Mouse (Mus musculus): Measurements from ENCODE around the gene Lpin3. TPM values are rescaled to one million over a fixed set of nuclear protein-coding genes. Genes with fewer than 3 reads are reported as not detected.

Lpin3 gene
- polyA plus RNA-seq (2017; shearing (Covaris generic)) = 1.8 TPM

GRCm38 (mm10) chr2:160880453-160881195 lies at the start of gene Lpin3:
Gene Lpin3 (plus strand): TSS chr2:160880670.

GRCm38 (mm10) chr2:160872890-160873382 lies 7.5 kb upstream of the Lpin3 start, which contains the start of gene Zhx3:
Gene Zhx3 (minus strand): TSS chr2:160872998.

GRCm38 (mm10) chr2:160912231-160912671 lies 31.8 kb downstream of the Lpin3 start, which contains the start of gene Emilin3:
Gene Emilin3 (minus strand): TSS chr2:160912328.

Other genes with a start within 250 kb of the Lpin3 start
- 49.2 TPM for gene Top1, start 234.8 kb upstream of the Lpin3 start, polyA plus RNA-seq (2017; shearing (Covaris generic))
- 38.9 TPM for gene Plcg1, start 149.4 kb upstream of the Lpin3 start, polyA plus RNA-seq (2017; shearing (Covaris generic))
- 4.6 TPM for gene Zhx3, start 7.7 kb upstream of the Lpin3 start, polyA plus RNA-seq (2017; shearing (Covaris generic))
- gene Emilin3, start 31.7 kb downstream of the Lpin3 start, polyA plus RNA-seq (2017; shearing (Covaris generic)) = not detected
- 70.5 TPM for gene Chd6, start 228.4 kb downstream of the Lpin3 start, polyA plus RNA-seq (2017; shearing (Covaris generic))

Data from CD4-positive, CD25-positive, alpha-beta regulatory T cell, adult 9 weeks (primary cell).